Mouse (Mus musculus): ENCODE results near the gene Ptgs1. TPM values are rescaled to one million over a fixed set of nuclear protein-coding genes. Genes with fewer than 3 reads are reported as not detected.
A peak's percentile ranks its signal among the peaks of the same experiment; 100 is the strongest.
"Not testable (repeated sequence)": the region's sequence is repeated elsewhere in the genome, so short reads cannot be mapped to it uniquely, and the experiment has no call there.

Gene Ptgs1
- total RNA-seq (2021): 10 to 100 TPM; 15.5 to 19.8 TPM

DNA sequence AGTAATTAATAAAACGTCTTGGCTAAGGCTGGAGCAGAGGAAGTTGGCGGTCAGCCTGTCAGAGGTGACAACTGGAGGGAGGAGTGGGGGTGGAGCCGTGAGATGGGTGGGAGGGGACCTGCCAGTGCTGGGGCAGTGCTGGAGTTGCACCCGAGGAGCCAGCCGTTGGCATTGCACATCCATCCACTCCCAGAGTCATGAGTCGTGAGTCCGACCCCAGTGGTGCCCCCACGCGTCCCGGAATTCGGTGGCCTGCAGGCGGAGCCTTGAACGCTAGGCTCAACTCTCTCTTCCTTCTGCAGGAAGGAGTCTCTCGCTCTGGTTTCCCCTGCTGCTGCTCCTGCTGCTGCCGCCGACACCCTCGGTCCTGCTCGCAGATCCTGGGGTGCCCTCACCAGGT is at the start of gene Ptgs1:
Gene Ptgs1, plus strand, starts transcription at position 61 of the 400 bp plus-strand sequence.
- peak in 1 of 2 experiments; percentile 30 for DNase-seq (ENCODE audit: low spot score in 2 of 2)
- intact Hi-C loops (cut with DNase I): no loop called here

DNA sequence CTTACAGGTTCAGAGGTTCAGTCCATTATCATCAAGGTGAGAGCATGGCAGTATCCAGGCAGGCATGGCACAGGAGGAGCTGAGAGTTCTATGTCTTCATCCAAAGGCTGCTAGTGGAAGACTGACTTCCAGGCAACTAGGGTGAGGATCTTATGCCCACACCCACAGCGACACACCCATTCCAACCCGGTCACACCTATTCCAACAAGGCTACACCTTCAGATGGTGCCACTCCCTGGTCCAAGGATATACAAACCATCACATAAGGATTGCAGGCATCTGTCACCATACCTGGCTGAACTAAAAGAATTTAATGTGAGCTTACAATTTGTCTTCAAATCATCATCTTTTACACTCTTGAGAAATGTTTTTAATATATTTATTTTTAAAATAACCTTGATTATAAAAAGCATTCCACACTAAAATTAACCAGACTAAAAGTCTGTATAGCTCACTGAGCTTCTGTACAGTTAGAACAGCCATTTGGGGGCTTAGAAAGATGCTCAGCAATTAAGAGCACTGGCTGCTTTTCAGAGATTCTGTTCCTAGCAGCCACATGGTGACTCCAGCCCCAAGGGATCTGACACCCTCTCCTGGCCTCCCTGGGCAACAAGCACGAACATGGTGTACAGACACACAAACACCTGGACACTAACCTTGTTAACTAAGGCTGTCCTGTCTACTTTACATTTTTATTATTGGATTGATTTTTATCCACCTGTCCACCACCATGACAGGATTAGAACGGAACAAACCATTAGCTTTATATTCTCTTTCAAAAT is 48.4 kb upstream of the Ptgs1 start:
- DNase-seq (ENCODE audit: low spot score in 2 of 2); intact Hi-C loops (cut with DNase I): not testable (repeated sequence)

DNA sequence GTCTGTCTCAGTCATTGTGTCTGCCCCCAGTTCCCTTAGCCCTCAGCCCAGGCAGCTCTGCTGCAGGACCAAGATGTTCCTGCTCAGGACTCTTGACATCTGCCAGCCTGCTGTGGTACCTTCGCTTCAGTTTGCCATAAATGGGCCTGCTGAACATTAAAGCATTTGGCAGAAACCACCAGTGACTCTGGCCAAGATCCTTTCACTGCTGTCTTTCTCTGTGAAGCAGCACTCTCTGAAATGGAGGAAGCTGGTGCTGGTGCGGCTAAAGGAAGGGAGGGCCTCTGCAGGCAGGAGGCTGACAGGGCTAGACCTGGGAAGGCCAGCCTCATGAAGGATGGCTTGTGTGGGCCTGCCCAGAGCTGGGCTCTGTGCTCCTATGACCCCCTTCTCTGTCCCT is 46.9 kb upstream of the Ptgs1 start:
- DNase-seq (ENCODE audit: low spot score in 2 of 2): peak in 1 of 2 experiments; percentile 21
- intact Hi-C loops (cut with DNase I): no loop called here

DNA sequence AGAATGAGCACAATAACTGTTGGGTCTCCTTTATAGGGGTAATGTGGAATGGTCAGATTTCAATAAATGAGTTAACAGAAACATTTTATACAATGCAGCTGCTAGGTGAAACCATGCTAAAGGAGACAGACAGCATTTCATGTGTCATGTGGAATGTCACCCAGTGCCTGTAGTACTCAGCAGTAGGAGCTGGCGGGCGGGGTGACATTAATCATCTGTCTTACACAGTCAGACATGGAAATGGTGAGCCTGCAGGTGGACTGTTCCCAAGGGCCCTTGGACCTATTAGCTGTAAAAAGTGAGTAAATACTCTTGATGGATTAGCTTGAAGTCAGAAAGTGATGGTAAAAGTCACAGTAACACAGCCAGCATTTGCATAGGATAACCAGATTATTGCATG is 46.0 kb upstream of the Ptgs1 start:
- DNase-seq (ENCODE audit: low spot score in 2 of 2): no peak
- intact Hi-C loops (cut with DNase I): no loop called here

DNA sequence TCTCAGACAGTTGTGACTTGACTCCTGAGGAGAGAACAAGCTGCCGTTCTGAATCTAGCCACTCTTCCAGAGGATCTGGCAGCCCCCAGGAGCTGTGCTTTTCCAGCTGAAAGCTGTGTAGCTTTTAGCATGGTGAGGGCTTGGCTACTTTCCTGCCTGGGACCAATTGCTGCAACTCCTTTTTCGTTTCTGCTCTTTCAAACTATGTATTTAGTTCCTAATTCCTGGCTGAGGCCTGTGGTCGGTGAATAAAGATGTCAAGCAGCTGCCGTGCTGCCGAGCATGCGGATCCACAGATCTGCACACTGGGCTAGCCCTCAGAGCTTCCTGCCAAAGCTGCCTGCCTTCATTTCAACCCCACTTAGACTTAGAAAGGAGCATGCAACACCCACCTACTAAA is 45.4 kb upstream of the Ptgs1 start:
- peak; percentile 19 to 52 for DNase-seq (ENCODE audit: low spot score in 2 of 2)
- intact Hi-C loops (cut with DNase I): no loop called here

DNA sequence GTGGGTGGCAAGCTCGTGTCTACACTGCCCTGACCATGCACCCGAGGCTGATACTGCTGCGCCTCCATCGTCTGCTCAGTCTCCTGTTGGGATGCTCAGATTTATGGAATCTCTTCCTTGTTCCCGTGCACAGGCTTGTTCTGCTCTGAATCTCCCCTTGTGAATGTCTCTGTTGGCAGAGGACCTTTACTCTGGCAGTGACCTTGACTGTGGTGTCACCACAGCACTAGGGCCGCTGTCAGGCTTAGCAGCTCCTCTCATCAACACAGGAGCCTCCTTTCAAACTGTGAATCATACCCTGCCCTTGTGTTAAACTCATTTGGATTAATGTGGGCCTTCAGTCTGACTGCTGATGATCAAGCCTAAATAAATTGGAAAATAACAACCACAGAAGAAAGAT is 41.0 kb upstream of the Ptgs1 start:
- DNase-seq (ENCODE audit: low spot score in 2 of 2); intact Hi-C loops (cut with DNase I): not testable (repeated sequence)

DNA sequence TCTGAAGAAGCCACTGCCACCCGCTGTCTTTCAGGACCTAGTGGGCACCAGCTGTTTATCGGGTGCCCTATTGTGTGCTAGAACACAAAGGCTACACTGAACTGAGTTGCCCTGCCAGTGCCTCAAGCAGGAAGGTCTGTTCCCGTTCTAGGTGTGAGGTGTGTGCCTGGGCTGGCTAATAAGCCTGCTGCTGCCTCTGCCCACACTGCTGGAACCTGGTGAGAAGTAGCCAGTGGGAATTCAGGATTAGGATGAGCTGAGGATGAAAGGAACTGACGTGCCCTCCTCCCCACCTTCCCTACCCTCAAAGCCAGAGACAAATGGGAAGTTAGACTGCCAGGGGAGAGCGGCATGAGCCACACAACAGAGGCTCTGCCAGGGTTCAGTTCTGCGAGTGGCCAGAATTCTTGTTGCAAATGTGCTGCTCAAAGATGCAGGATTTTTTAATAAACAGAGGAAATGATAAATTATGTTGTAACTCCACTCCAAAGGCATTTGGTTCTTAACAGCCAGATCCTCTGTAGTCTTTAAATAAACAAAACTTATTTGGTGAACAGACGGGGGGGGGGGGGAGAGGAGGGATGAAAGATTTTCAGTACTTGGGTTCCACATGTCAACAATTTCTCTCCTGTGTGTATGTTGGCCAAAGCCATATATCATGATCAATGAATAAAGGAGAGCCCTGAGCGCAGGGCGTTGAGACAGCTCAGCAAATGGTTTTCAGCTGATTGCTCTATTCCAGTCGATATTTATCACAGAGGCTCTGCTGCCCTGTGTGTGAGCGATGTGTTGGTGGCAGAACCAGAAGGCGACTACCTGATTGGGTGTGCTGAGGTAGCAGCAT is 38.9 kb upstream of the Ptgs1 start:
- intact Hi-C loops (cut with DNase I): no loop called here

DNA sequence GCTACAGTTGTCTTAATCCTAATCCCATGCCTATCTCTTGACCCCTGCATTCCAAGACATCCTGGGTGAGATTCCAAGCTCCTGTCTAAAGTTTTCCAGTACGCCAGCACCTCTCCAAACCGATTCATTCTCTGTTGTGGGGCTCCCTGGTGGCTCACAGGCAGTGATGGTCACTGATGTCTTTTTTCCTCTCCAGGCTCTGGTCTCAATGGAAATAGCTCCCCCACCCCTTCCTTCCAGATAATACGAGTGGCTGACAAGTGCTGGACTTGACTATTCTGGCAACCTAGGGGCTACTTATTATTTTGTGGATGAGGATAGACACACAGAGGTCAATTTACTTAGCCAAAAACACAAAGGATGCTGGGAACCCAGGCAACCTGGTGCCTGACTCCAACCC is 33.2 kb upstream of the Ptgs1 start:
- intact Hi-C loops (cut with DNase I): loop anchor here (5.0 kb wide), 1 partner anchor 60 kb away; the partner anchor contains the start of genes Mrrf and Rbm18
- DNase-seq (ENCODE audit: low spot score in 2 of 2): no peak

More for the DNA sequence above, 38.9 kb upstream of the Ptgs1 start:
- DNase-seq (ENCODE audit: low spot score in 2 of 2): no peak

DNA sequence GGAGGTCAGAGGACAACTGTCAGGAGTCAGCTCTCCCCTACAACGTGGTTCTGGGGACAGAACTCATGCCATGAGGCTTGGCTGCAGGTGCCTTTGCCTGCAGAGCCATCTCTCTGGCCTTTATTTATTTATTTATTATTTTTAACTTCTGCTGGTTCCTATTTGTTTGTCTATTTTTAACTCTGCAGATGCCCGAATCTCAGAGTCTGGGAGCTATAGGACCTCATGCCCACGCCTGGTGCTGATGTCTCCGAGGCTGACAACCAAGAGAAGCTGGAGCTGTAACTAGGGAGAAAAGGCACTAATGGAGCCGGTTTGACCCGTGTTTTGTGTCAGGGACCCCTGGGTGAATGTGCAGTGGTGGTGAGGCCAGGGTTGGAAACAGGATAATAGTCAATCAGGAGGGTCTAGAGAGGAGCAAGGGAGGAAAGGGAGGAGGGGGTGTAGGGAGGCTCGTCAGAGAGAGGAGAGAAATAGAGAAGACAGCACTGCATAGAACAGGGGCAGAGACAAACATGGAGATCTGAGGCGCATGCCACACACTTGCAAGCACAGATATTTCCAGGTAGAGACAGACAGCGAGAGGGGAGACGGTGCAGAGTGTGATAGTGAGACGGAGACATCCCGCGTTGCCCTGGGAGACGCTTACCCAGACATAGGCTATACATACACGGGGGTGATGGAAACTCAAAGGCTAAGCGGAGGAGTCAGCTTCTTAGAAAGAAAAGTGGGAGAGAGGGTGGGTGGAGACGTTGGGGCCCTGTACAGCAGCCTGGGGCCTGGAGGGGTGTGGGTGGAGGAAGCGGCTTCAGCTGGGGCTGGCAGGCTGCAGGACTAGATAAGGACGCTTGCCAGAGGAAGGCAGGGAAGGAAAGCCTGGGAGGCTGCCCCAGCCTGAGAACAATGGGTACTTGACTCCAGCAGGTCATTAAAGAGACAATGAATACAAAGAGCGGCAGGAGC is 32.0 kb upstream of the Ptgs1 start:
- intact Hi-C loops (cut with DNase I): loop anchor here (2.0 to 5.0 kb wide), 2 partner anchors 61 to 219 kb away; partner anchors contain the start of genes Mrrf, Rbm18 and Ttll11
- peak; percentile 70 to 91 for DNase-seq (ENCODE audit: low spot score in 2 of 2)

DNA sequence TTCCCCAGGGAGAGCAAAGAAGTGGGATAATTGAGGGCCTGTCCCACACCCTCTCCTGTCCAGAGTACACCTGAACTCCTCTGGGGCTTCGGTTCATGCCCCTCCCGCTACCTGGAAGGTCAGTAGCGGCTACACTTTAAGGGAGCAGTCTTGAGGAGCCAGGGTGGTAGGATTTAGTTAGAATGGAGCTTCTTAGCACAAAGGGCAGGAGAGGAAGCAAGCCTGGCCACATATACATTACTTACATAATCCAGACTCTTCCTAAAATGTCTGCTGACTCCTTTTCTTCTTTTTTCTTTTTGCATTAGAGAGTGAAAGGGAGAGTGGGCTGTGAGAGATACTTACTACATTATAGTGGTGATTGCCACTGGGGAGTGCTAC is 31.4 kb upstream of the Ptgs1 start:
- intact Hi-C loops (cut with DNase I): loop anchor here (2.0 to 5.0 kb wide), 2 partner anchors 62 to 220 kb away; partner anchors contain the start of genes Mrrf, Rbm18 and Ttll11
- DNase-seq (ENCODE audit: low spot score in 2 of 2): peak in 1 of 2 experiments; percentile 15

DNA sequence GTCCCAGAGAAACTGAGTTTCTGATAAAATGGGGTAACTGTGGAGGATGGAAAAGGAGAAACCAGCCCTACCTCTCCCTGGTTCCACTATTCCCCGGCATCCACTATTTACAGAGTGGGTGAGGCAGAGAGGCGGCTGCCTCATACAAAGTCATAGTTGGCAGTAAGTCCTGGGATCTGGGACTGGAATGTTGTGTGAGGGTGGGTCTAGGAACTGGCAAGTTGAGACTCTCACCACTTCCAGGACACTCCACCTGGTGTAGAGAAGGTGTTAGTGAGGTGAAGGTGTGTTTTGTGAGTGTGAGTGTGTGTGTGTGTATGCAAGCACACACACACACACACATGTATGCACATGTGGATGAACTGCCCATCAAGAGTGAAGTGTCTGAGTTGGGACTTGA is 29.4 kb upstream of the Ptgs1 start:
- no peak for DNase-seq (ENCODE audit: low spot score in 2 of 2)
- intact Hi-C loops (cut with DNase I): no loop called here

DNA sequence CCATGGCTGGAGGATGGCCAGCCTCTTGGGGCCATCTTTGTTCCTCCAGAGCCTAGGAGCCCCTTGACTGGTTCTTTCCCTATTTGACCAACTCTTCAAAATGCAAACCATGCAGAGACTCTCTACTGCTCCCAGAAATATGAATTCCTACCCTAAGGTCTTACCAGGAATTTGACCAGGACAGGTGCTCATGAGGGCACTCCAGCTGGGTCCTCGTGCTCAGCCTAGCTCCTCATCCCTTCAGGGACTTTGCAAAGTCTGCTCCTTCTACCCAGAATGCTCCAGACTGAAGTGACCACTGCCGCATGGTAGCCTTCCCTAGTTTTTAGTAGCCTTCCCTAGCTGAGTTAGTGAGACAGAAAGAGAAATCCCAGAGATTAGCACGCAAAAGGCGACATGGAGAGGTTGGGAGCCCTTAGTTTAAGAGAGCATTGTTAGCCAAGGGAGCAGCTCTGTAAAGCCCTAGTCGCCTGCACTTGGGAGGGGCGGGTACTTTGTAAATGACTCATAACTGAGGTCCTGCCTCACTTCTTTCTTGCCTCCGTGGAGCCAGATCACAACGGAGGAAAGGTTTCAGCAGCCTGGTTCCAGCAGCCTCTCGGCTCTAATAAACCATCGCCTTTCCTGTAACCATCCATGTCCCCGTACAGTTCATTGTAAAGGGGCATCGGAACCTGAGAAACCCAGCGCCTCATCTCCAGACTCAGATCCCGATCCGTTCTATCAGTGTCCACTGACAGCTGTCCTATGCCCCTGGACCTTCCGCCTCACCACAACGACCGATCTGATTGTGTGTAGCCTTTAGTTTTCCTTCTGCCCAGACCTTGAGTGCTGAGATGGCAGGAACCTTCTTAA is 28.2 kb upstream of the Ptgs1 start:
- no peak for DNase-seq (ENCODE audit: low spot score in 2 of 2)
- intact Hi-C loops (cut with DNase I): no loop called here

DNA sequence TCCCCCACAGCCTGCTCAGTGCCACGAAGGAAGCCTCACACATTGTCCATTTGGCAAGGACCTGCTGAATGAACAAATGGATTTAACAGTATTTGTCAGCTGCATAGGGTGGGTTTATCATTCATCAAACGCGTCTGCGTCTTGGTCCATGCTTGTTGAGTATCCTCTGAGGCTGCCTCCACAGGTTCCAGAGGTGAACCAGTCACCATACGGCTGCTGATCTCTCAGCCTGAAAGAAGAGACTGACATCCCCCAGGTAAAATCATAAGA is 27.7 kb upstream of the Ptgs1 start:
- intact Hi-C loops (cut with DNase I): no loop called here
- DNase-seq (ENCODE audit: low spot score in 2 of 2): no peak

DNA sequence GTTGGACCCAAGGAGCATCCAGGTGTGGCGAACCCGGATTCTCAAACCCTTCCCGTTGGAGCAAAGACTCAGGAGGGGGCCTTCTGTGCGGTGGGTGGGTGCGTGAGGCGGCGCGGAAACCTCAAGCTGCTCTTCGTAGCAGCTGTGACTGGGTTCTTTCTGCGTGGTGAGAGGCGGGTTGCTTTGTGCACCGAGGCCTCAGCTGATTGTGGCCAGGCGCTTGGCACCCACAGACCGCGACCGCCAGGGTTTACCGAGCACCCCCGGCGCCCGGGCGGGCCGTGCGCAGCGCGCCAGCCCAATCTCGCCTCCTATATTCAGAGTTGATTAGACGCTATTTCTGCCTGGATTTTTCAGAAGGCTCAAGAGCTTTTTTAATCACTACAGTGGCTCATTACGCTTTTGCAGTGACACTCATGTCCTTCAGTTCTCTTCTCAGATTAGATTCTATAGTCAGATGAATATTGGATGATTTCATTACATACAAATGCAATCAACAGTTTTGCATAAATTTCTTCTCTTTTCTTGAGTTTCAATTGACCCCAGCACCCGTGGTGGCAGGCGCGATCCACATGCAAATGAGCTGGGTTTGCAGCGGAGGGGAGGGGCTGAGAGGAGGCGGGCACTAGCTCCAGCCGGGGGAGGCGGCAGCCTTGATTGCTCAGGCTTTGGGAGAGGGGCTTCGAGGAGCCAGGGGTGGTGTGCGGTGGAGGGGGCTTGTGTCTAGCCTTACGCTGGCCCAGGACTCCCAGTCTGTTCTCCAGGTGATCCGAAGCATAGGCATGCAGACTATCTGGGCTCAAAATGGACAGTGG is 27.0 kb upstream of the Ptgs1 start:
- peak; percentile 58 to 59 for DNase-seq (ENCODE audit: low spot score in 2 of 2)
- intact Hi-C loops (cut with DNase I): no loop called here

DNA sequence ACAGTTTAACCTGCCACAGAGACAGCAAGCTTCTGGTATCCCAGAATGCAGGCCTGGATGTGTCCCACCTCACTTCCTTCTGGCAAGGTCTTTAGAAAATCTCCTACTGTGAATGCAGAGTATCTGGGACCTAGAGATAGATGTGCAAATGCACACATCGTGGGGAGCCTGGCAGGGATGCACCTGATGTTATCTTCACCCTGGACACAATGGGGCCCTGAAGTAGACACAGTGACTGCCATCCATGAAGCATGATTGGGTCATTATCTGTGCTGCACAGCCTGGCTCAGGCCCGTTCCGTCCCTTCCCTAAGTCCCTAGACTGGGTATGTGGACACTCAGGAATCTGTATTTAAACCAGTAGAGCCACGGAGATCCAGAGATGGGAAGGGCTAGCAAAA is 25.6 kb upstream of the Ptgs1 start:
- intact Hi-C loops (cut with DNase I): no loop called here
- DNase-seq (ENCODE audit: low spot score in 2 of 2): no peak

DNA sequence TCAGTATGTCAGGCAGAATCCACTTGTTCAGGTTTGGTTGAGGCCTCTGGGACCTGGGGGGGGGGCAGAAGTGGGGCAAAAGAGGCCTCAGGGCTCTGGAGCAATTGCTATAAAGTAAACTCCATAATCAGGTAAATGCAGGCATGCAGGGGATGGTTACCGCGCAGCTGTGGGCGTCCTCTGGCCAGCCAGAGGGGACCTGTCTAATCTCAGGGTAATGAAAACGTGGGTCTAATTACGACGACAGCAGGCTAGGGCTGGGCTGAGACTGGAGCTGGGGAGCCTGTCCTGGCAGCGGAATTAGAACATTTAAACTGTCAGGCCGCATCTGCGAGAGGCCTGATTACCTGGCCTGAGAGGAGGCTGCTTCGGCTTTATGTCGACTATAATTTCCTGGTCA is 23.2 kb upstream of the Ptgs1 start:
- intact Hi-C loops (cut with DNase I): no loop called here
- no peak for DNase-seq (ENCODE audit: low spot score in 2 of 2)

DNA sequence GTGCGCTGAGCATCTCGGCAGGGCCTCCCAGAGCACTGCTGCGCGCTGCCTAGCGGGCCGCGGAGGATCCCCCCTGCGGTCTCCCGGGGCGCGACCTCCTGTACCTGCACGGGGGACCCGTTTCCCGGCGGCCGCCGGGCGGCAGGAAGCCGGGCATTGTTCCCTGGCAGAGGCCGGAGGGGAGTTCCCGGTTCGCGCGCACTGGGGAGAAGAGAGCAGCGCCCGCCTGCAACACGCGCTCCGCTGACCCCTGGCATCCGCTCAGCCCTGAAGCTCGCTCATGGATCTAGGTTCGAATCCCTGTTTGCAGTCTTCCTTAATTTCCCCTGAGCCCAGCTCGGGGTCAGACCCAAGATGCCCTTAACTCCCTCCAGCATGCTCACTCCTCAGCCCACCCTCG is 19.4 kb upstream of the Ptgs1 start:
- no peak for DNase-seq (ENCODE audit: low spot score in 2 of 2)
- intact Hi-C loops (cut with DNase I): loop anchor here (5.0 to 10.0 kb wide), 3 partner anchors 73 to 1124 kb away; partner anchors contain the start of genes Mrrf and Rbm18

DNA sequence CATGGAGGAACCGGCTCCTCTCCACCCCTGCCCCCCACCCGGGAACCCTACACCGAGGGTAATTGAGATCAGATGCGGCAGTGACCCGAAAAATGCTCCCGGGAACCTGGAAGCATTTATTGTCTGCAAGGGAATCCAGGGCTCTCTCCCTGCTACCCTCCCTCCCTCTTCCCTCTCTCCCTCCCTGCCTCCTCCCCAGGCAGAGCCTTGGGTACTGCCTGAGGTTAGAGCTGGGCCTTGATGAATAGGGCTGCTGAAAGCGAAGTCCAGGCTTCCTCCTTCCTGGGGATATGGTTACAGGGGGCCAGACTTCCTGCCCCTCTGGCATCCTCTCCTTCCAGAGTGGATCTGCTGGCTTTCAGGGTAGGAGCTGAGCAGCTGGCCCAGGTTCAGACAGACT is 18.4 kb upstream of the Ptgs1 start:
- DNase-seq (ENCODE audit: low spot score in 2 of 2): no peak
- intact Hi-C loops (cut with DNase I): loop anchor here (5.0 to 10.0 kb wide), 3 partner anchors 74 to 1123 kb away; partner anchors contain the start of genes Mrrf and Rbm18
